Mouse (Mus musculus) thymus, adult 2 months (tissue): ENCODE measurements around the gene Trmt13.

Experiments used
- CTCF ChIP-seq: fragments of 200-500 bp; IDR thresholded peaks from 2 replicates; pipeline ENCODE4 v1.5.1; 2012; ENCODE audit warnings: mild to moderate bottlenecking, control low read depth, low read length, moderate library complexity, borderline replicate concordance; ENCODE audit not compliant: control insufficient read depth, poor library complexity, insufficient read depth; ENCODE audit errors: extremely low read depth
- POLR2A ChIP-seq: fragments of 200-500 bp; IDR thresholded peaks from 2 replicates; pipeline ENCODE4 v1.6.1; 2012; ENCODE audit warnings: mild to moderate bottlenecking, low read length, control low read depth, moderate library complexity; ENCODE audit not compliant: control insufficient read depth, poor library complexity, insufficient read depth; ENCODE audit errors: extremely low read depth

DNA sequence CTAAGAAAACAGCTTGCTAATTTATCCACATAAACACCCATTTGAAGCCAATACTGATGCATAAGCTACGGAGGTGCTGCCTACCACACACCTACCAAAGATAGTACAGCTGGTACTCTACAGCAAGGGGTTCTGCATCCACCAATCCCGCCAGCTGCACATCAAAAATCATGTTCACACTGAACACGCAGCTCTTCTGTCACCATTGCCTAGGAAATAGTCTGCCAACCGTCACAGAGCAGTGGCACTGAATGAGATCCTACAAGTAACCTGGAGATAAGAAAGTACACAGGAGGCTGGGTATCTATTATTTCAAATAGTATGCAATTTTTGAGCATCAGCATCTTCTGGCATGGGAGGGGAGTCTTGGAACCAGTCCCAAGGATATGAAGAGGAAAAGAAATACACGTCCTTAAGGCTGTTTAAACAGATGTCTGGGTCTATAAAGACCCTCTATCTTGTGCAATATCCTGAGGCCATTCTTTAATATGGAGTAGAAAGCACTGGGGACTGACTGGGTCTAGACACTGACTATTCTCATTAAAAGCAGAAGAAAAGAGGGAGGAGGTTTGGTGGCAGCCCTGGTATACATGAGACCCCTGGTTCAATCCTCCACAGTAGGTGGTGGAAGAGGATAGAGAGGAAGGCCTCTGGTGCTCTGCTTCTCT lies 39.0 kb upstream of the Trmt13 start:
- TF ChIP-seq CTCF (no peak), POLR2A (no peak)
